Mouse (Mus musculus) C2C12 (cell line): ENCODE results near the gene Vwa1.

Experiments
- CEBPB ChIP-seq: IDR thresholded peaks from one replicate; pipeline ENCODE4 v1.6.1; 2011; ENCODE audit warnings: low read depth, mild to moderate bottlenecking, control low read depth, moderate library complexity
- CTCF ChIP-seq: IDR thresholded peaks from one replicate; pipeline ENCODE4 v1.5.1; 2011; ENCODE audit not compliant: control insufficient read depth, insufficient read depth, insufficient read length
- FOSL1 ChIP-seq: IDR thresholded peaks from one replicate; pipeline ENCODE4 v1.8.0; 2011; ENCODE audit warnings: mild to moderate bottlenecking, low read length; ENCODE audit not compliant: poor library complexity, insufficient read depth, severe bottlenecking
- MAX ChIP-seq: IDR thresholded peaks from one replicate; pipeline ENCODE4 v1.6.1; 2011; ENCODE audit warnings: mild to moderate bottlenecking, control low read depth
- MYOD1 ChIP-seq: IDR thresholded peaks from one replicate; pipeline ENCODE4 v1.6.1; 2011; ENCODE audit warnings: low read depth; ENCODE audit not compliant: control insufficient read depth, insufficient read length
- MYOG ChIP-seq: IDR thresholded peaks from one replicate; pipeline ENCODE4 v1.6.1; 2011; ENCODE audit not compliant: control insufficient read depth, insufficient read length; ENCODE audit errors: extremely low read depth
- USF1 ChIP-seq: IDR thresholded peaks from one replicate; pipeline ENCODE4 v1.6.1; 2011; ENCODE audit warnings: low read depth, mild to moderate bottlenecking, control low read depth, moderate library complexity

- TF ChIP-seq CTCF (no peak), USF1 (no peak), FOSL1 (no peak), MYOD1 (no peak), MAX (no peak), CEBPB (no peak), MYOG (no peak)
These were observed 27.6 kb upstream of the Vwa1 start for GRCm38 (mm10) chr4:155802075-155802474.
